Mouse (Mus musculus): Measurements from ENCODE around the gene Defb47.

DNA sequence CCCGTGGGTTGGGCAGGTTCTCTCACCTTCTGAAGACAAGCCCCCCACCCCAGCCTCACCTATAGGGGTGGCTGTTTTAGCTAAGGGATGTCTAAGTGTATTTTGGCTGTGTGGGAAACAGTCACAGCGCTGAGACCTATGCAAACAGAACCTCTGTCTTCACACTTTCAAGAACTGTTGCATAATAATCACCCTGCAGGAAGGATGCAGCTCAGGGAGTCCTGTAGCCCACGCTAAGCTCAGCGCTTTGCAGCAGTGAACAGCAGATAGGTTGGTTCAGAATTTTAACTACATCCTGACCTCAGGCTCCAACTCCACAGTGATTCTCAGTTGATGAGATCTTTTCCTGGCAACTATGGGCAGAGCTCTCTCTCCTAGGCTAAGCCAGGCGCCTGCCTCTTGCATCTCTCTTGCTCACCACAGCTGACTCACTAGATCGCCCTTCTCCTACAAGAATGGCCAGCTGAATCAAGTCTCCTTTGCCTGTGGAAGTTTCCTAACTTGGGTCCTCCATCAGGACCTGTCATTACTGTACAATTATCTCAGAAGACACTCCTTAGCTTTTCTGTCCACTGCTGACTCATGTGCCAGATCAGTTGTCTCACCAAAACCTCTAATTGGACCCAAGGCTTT lies 22.8 kb downstream of the Defb47 start:
- TF ChIP-seq POLR2A (IDR thresholded peaks at IDR 0.05; ENCODE audit: borderline replicate concordance, extremely low read depth, low read depth, low read length) = no peak
- TF ChIP-seq CTCF (IDR thresholded peaks at IDR 0.05; ENCODE audit: insufficient read depth, low read length) = no peak
